Mouse (Mus musculus): Measurements from ENCODE around the gene Lnx1.

DNA sequence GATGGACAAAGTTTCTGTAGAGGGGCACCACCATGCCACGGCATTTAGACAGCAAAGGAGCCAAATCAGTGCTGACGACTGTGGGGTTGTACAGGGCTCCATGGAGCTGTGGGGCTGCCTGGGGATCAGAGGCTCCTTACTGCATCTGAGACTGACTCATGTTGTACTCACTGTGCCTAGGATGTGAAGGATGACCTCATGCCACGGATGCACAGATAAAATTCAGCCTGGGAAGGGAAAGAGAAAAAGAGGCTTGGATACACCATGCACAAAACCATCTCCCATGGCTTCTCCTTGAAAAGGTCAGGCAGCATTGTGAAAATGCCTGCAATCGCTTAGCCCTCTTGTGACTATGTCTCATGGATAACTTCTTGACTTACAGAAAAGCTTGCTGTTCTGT is 10.1 kb upstream of the Lnx1 start:
- TF ChIP-seq CTCF (conservative IDR thresholded peaks at IDR 0.05; ENCODE audit: low read length) (no peak), NANOG (IDR thresholded peaks at IDR 0.05; ENCODE audit: borderline replicate concordance, low read length) (no peak), POU5F1 (IDR thresholded peaks at IDR 0.05; ENCODE audit: borderline replicate concordance, low read length) (no peak)

Measured in E14TG2a.4 (cell line).